15 mouse cellular contexts compared by ENCODE assay signal in genomic region chr4:119662976-119663375, GRCm38 (mm10). TPM values are rescaled to one million over a fixed set of nuclear protein-coding genes. Genes with fewer than 3 reads are reported as not detected.
A peak's percentile ranks its signal among the peaks of the same experiment; 100 is the strongest.
DNase-seq lines count a peak whose midpoint lies in the region; ATAC-seq and TF ChIP-seq lines count a peak whose summit lies in the region.
"Had no signal": no experiment of that assay in that cellular context is flagged by ENCODE, and none has a peak within 500 bp of the region (broad histone marks: within the 10 kb centered on the region; RNA-seq: fewer than 3 reads in every experiment).

No protein-coding gene starts in this region.

- no peaks in the 10 kb centered on the region for H3K27me3 ChIP-seq in C2C12 (ENCODE audit: control insufficient read depth, insufficient read depth, insufficient read length)
- no peaks in the 10 kb centered on the region for H3K27me3 ChIP-seq in heart, postnatal 0 days (ENCODE audit: control insufficient read depth, insufficient read depth, low read length)
- H3K27me3 ChIP-seq in cerebellum, adult 2 months (ENCODE audit: control insufficient read depth, insufficient read depth, low read length) = no peaks in the 10 kb centered on the region

- DNase-seq in frontal cortex, postnatal 10 days (ENCODE audit: low spot score in 2 of 2) = no peak
- DNase-seq in brain, adult 2 months (ENCODE audit: low read depth, low spot score) = peak; percentile 85
- no peak for DNase-seq in heart, postnatal 0 days (ENCODE audit: low spot score)
- no peak for DNase-seq in urinary bladder, postnatal 14 days (ENCODE audit: low spot score)
- DNase-seq in cerebellum, postnatal 10 days = no peak
- no peak for DNase-seq in cerebellum, adult 2 months
- DNase-seq: kidney, postnatal 14 days; layer of hippocampus, postnatal 36 days; lung, postnatal 4 days had no signal

- H3K79me2 ChIP-seq in C2C12 (ENCODE audit: control insufficient read depth, insufficient read depth) = no peaks in the 10 kb centered on the region

- ATAC-seq in frontal cortex, adult (ENCODE audit: low TSS enrichment) = peak; percentile 69; the same call in 1 of the 2 replicates
- ATAC-seq in heart, postnatal 0 days (ENCODE audit: insufficient read depth, low read depth) = no peak

- no peak for TF ChIP-seq CTCF in C2C12 (IDR thresholded peaks at IDR 0.05; ENCODE audit: control insufficient read depth, insufficient read depth, insufficient read length)
- TF ChIP-seq CTCF in heart, postnatal 0 days (IDR thresholded peaks at IDR 0.05; ENCODE audit: low read depth) = no peak
- no peak for TF ChIP-seq CTCF in cerebellum, adult 2 months (IDR thresholded peaks at IDR 0.05; ENCODE audit: borderline replicate concordance, insufficient read depth, low read depth, low read length)

- no peaks in the 10 kb centered on the region for H3K9me3 ChIP-seq in heart, postnatal 0 days (replicated peaks; ENCODE audit: control insufficient read depth, low read length)

- H3K79me3 ChIP-seq in C2C12 (ENCODE audit: low read depth) = no peaks in the 10 kb centered on the region

- H3K36me3 ChIP-seq in C2C12 (ENCODE audit: control insufficient read depth, insufficient read depth) = no peaks in the 10 kb centered on the region
- no peaks in the 10 kb centered on the region for H3K36me3 ChIP-seq in heart, postnatal 0 days (replicated peaks; ENCODE audit: control insufficient read depth, insufficient read depth, low read length)

- TF ChIP-seq POLR2A in cerebellum, adult 2 months (IDR thresholded peaks at IDR 0.05; ENCODE audit: borderline replicate concordance, insufficient read depth, low read length) = no peak

- H3K27ac ChIP-seq in heart, postnatal 0 days (ENCODE audit: low read depth) = peak overlapping the region; percentile 86
- no peak overlapping the region for H3K27ac ChIP-seq in cerebellum, adult 2 months (ENCODE audit: insufficient read depth, low read length)

- 63% methylated on average over 7 of the region's 7 CpGs for WGBS in heart, postnatal 0 days
- 84% methylated on average over 7 of the region's 7 CpGs for WGBS in cerebellum, adult 2 months

- H3K4me2 ChIP-seq in heart, postnatal 0 days (ENCODE audit: low read depth, low read length) = no peak overlapping the region
- H3K4me2 ChIP-seq: liver, embryonic 11.5 days had no signal

- no peak overlapping the region for H3K4me3 ChIP-seq in C2C12 (ENCODE audit: insufficient read depth, poor library complexity, severe bottlenecking)
- H3K4me3 ChIP-seq in heart, postnatal 0 days (ENCODE audit: low read depth, low read length) = no peak overlapping the region
- H3K4me3 ChIP-seq in cerebellum, adult 2 months (replicated peaks; ENCODE audit: insufficient read depth, low read depth, low read length) = no peak overlapping the region

- no peak for TF ChIP-seq EP300 in heart, postnatal 0 days (IDR thresholded peaks at IDR 0.05; ENCODE audit: low read depth)

- H3K4me1 ChIP-seq in heart, postnatal 0 days (ENCODE audit: control insufficient read depth, insufficient read depth) = peaks cover 33% of the 10 kb centered on the region
- no peaks in the 10 kb centered on the region; the same call in 1 of the 2 replicates for H3K4me1 ChIP-seq in cerebellum, adult 2 months (ENCODE audit: control insufficient read depth, insufficient read depth, low read length)

- H3K9ac ChIP-seq in heart, postnatal 0 days (replicated peaks; ENCODE audit: low read depth, low read length) = no peak overlapping the region

- H3ac ChIP-seq in C2C12 (ENCODE audit: control insufficient read depth, insufficient read length, low read depth) = no peak overlapping the region

TF ChIP-seq in C2C12, 6 proteins besides CTCF, POLR2A, EP300 and RAD21:
- TF ChIP-seq MAX (IDR thresholded peaks at IDR 0.05) (peak; percentile 85), MYOG (IDR thresholded peaks at IDR 0.05; ENCODE audit: control insufficient read depth, extremely low read depth, insufficient read length) (no peak), CEBPB (IDR thresholded peaks at IDR 0.05; ENCODE audit: low read depth) (no peak), MYOD1 (IDR thresholded peaks at IDR 0.05; ENCODE audit: control insufficient read depth, insufficient read length, low read depth) (peak; percentile 23), FOSL1 (IDR thresholded peaks at IDR 0.05; ENCODE audit: insufficient read depth, low read length, poor library complexity, severe bottlenecking) (peak; percentile 59)
TF ChIP-seq in C2C12: peak in this region for 3.

RNA-seq across cellular contexts. Expression of gene Guca2b, which starts 4.2 kb away (rescaled TPM):
- polyA plus RNA-seq in C2C12 (2012; fragmentation: generic; extraction: Trizol) = not detected
- not detected in 2 replicates for total RNA-seq in heart, postnatal 0 days (2014; rRNA removed; ENCODE audit: low replicate concordance)
- polyA plus RNA-seq in heart, postnatal 0 days (2015; fragmentation: Nextera tagmentation; extraction: Ambion mirVana) = not detected in 2 replicates
- polyA plus RNA-seq in cerebellum, adult 2 months (2012; rRNA removed) = not detected in 2 replicates
- total RNA-seq: common myeloid progenitor, adult 5-6 weeks; gastrocnemius, adult 18-20 months; layer of hippocampus, postnatal 36 days had no signal
- polyA plus RNA-seq: stomach, embryonic 14.5 days had no signal

RNA-seq across cellular contexts. Expression of gene Guca2a, which starts 25.5 kb away (rescaled TPM):
- polyA plus RNA-seq in C2C12 (2012; fragmentation: generic; extraction: Trizol) = 0.09 TPM
- total RNA-seq in heart, postnatal 0 days (2014; rRNA removed; ENCODE audit: low replicate concordance) = not detected in 2 replicates
- polyA plus RNA-seq in heart, postnatal 0 days (2015; fragmentation: Nextera tagmentation; extraction: Ambion mirVana) = 0.29 and 0.42 TPM in 2 replicates
- not detected in 2 replicates for polyA plus RNA-seq in cerebellum, adult 2 months (2012; rRNA removed)
- total RNA-seq: common myeloid progenitor, adult 5-6 weeks; gastrocnemius, adult 18-20 months; layer of hippocampus, postnatal 36 days had no signal
- polyA plus RNA-seq: stomach, embryonic 14.5 days had no signal
